Mouse (Mus musculus): ENCODE measurements around the gene Slc12a5.

Slc12a5 gene

GRCm38 (mm10) chr2:164960716-164961441 is at the start of gene Slc12a5:
Gene Slc12a5 (plus strand): TSS chr2:164960802.
- peak; percentile 70 for DNase-seq (ENCODE audit: low spot score)

- peak; percentile 94 for DNase-seq (ENCODE audit: low spot score)
These were observed 49.2 kb upstream of the Slc12a5 start, which contains the start of gene Zfp335 for GRCm38 (mm10) chr2:164911086-164912048. Gene Zfp335 (minus strand): TSS chr2:164911757.

GRCm38 (mm10) chr2:164912151-164912550 is 48.5 kb upstream of the Slc12a5 start:
- no peak for DNase-seq (ENCODE audit: low spot score)

GRCm38 (mm10) chr2:164912749-164913427 is 47.7 kb upstream of the Slc12a5 start:
- DNase-seq (ENCODE audit: low spot score), result no peak

- no peak for DNase-seq (ENCODE audit: low spot score)
These were observed 47.2 kb upstream of the Slc12a5 start for GRCm38 (mm10) chr2:164913428-164913786.

GRCm38 (mm10) chr2:164916820-164917219 is 43.8 kb upstream of the Slc12a5 start:
- no peak for DNase-seq (ENCODE audit: low spot score)

GRCm38 (mm10) chr2:164917371-164917770 is 43.2 kb upstream of the Slc12a5 start:
- no peak for DNase-seq (ENCODE audit: low spot score)

GRCm38 (mm10) chr2:164918325-164918724 is 42.3 kb upstream of the Slc12a5 start:
- DNase-seq (ENCODE audit: low spot score), result no peak

GRCm38 (mm10) chr2:164921984-164922383 is 38.6 kb upstream of the Slc12a5 start:
- no peak for DNase-seq (ENCODE audit: low spot score)

- no peak for DNase-seq (ENCODE audit: low spot score)
These were observed 37.3 kb upstream of the Slc12a5 start for GRCm38 (mm10) chr2:164923291-164923690.

GRCm38 (mm10) chr2:164924100-164924857 is 36.3 kb upstream of the Slc12a5 start:
- DNase-seq (ENCODE audit: low spot score), result peak; percentile 60

GRCm38 (mm10) chr2:164930706-164931581 is 29.7 kb upstream of the Slc12a5 start:
- DNase-seq (ENCODE audit: low spot score), result no peak

- no peak for DNase-seq (ENCODE audit: low spot score)
These were observed 27.1 kb upstream of the Slc12a5 start for GRCm38 (mm10) chr2:164933534-164933933.

GRCm38 (mm10) chr2:164935991-164936390 is 24.6 kb upstream of the Slc12a5 start:
- DNase-seq (ENCODE audit: low spot score), result no peak

- DNase-seq (ENCODE audit: low spot score), result peak; percentile 73
These were observed 22.2 kb upstream of the Slc12a5 start for GRCm38 (mm10) chr2:164938146-164939091.

GRCm38 (mm10) chr2:164939106-164939505 is 21.5 kb upstream of the Slc12a5 start:
- no peak for DNase-seq (ENCODE audit: low spot score)

- no peak for DNase-seq (ENCODE audit: low spot score)
These were observed 20.3 kb upstream of the Slc12a5 start, which contains the start of gene Mmp9 for GRCm38 (mm10) chr2:164940140-164940830. Gene Mmp9 (plus strand): TSS chr2:164940780.

- DNase-seq (ENCODE audit: low spot score), result peak; percentile 54
These were observed 17.8 kb upstream of the Slc12a5 start for GRCm38 (mm10) chr2:164942692-164943290.
